In the genomic region with DNA sequence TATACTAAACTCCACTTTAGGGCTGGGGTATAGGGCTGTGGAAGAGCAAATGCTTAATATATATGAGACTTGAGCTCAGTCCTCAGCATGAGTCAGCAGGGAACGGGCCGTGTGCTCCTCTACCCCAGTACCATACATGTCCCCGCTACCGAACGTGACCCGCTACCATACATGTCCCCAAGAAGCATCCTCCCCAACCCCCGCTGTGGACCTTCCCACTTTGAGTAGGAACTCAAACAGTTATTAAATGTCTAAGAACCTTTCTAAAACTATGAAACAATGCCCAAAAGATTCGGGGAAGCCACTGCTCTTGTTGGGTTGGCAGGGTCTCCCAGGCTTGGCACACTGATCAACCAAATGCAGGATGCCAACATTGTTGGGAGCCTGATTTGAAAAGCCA, we compare ENCODE assay signal across 35 mouse cellular contexts.
"Had no signal": no experiment of that assay in that cellular context is flagged by ENCODE, and none has a peak within 500 bp of the region (broad histone marks: within the 10 kb centered on the region; RNA-seq: fewer than 3 reads in every experiment).

No protein-coding gene starts in this region.

- H3K4me2 ChIP-seq: heart, embryonic 11.5 days; heart, embryonic 12.5 days; heart, embryonic 13.5 days; heart, embryonic 15.5 days; hindbrain, embryonic 12.5 days; hindbrain, embryonic 13.5 days; hindbrain, embryonic 14.5 days; hindbrain, embryonic 15.5 days; intestine, embryonic 15.5 days; kidney, embryonic 15.5 days had no signal

- H3K9me3 ChIP-seq: heart, embryonic 10.5 days; heart, embryonic 12.5 days; heart, embryonic 13.5 days; heart, embryonic 15.5 days; hindbrain, embryonic 10.5 days; hindbrain, embryonic 12.5 days; hindbrain, embryonic 13.5 days; hindbrain, embryonic 15.5 days; intestine, embryonic 15.5 days; kidney, embryonic 15.5 days had no signal

- H3K27ac ChIP-seq: heart, embryonic 10.5 days; heart, embryonic 13.5 days; heart, embryonic 15.5 days; hindbrain, embryonic 10.5 days; hindbrain, embryonic 12.5 days; hindbrain, embryonic 13.5 days; hindbrain, embryonic 14.5 days; hindbrain, embryonic 15.5 days; hindbrain, postnatal 0 days; intestine, embryonic 15.5 days; kidney, embryonic 15.5 days; kidney, postnatal 0 days; layer of hippocampus, adult 2 months had no signal

- H3K4me1 ChIP-seq: hindbrain, embryonic 12.5 days; hindbrain, embryonic 15.5 days had no signal

- H3K9ac ChIP-seq: heart, embryonic 12.5 days; heart, embryonic 13.5 days; heart, embryonic 15.5 days; hindbrain, embryonic 12.5 days; hindbrain, embryonic 13.5 days; hindbrain, embryonic 14.5 days; hindbrain, embryonic 15.5 days; intestine, embryonic 15.5 days; kidney, embryonic 15.5 days had no signal

- ATAC-seq: hindbrain, embryonic 16.5 days; hindbrain, postnatal 0 days; inflammation-experienced regulatory T-cells, adult 6 months; intestine, embryonic 15.5 days; intestine, embryonic 16.5 days; intestine, postnatal 0 days had no signal

- H3K4me3 ChIP-seq: heart, embryonic 10.5 days; heart, embryonic 12.5 days; heart, embryonic 13.5 days; heart, embryonic 15.5 days; hindbrain, embryonic 10.5 days; hindbrain, embryonic 12.5 days; hindbrain, embryonic 13.5 days; hindbrain, embryonic 15.5 days; intestine, embryonic 15.5 days; kidney, embryonic 15.5 days; layer of hippocampus, adult 2 months had no signal

- DNase-seq: heart, postnatal 10 days; heart, postnatal 14 days; heart, postnatal 36 days; heart, postnatal 4 days; kidney, adult 11 months; kidney, adult 18-20 months; kidney, adult 2 months; kidney, adult 8-10 months; kidney, adult 9 months; kidney, postnatal 10 days; kidney, postnatal 14 days; kidney, postnatal 25 days; kidney, postnatal 36 days; kidney, postnatal 4 days; layer of hippocampus, adult 9-11 months; layer of hippocampus, postnatal 36 days had no signal

- H3K36me3 ChIP-seq: heart, embryonic 10.5 days; heart, embryonic 12.5 days; heart, embryonic 13.5 days; heart, embryonic 15.5 days; hindbrain, embryonic 10.5 days; hindbrain, embryonic 12.5 days; hindbrain, embryonic 13.5 days; hindbrain, embryonic 15.5 days; intestine, embryonic 15.5 days; kidney, embryonic 15.5 days had no signal
